Mouse (Mus musculus): ENCODE data around the gene Dnajc3.

The Dnajc3 gene

DNA sequence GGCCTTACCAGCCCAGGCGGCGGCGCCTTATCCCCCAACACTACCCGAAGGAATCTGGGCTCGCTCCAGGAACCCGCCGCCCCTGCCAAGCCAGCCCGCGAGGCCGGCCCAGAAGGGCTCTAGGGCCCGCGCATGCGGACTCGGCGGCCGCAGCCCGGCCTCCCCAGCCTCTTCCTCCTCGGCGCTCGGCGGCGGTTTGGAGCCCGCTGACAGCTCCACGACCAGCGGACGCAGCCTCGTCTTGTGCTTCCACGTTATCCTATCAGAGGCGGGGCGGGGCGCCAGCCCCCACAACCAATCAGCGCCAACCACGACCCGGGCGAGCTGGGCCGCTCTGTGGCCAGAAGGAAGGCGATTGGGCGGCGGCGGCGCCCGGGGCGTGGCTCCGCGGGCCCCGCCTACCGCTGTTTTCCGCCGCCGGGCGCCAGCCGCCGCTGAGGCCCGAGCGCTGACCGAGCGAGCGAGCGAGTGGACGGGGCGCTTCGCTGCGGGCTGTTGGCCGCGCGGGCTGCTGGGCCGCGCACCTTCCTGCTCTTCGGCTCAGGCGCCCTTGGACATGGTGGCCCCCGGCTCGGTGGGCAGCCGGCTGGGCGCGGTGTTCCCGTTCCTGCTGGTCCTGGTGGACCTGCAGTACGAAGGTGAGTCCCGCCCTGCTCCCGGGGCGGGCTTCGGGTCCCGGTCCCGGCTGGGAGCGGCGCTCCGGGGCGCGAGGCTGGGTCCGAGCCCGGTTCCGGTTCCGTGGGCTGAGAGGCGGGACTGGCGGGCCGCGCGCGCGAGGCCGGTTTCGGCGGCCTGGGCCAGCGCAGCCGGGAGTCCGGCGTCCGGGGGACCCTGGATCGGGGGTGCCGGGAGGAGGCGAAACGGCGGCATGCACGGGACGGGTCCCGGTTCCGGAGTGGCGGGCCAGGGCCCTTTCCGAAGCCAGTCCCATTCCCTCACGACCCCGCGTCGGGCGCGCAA, at the start of gene Dnajc3:
Gene Dnajc3 (plus strand): TSS at position 444 of the 960 bp plus-strand sequence.
- DNase-seq (ENCODE audit: low spot score), result peak; percentile 99

DNA sequence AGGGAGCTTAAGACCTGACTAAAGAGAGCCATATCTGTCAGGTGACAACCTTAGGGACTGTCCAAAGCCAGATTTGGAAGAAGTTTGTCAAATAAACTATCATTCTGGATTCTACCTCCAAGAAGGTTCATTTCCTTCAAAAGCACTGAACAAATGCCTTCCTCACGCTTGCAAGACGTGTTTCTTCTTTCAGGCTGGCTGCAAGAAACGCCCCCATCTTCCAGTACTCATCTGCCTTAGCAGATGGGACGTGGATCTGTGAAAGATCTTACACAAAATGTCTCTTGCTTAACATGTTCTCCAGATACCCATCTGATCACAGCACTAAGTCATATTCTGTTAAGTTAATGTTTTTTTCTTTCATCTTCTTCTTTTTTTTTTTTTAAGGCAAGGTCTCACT, 47.7 kb upstream of the Dnajc3 start:
- no peak for DNase-seq (ENCODE audit: low spot score)

DNA sequence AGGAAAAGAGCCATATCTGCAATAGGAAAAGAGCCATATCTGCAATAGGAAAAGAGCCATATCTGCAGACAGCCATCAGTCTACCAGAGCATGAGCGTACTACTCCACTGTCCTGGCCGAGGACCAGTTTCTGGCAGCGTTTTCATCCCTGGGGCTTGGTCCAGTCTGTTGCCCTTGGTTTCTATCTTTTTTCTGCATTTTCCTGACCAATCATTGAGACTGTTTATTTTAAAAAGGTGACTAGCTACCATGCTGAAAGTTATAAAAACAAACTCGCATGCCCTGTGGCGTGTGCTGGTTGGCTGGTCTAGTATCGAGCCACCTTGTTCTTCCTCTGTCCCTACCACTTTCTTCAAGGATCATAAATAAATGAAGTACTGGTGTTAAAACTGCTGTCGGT, 42.5 kb upstream of the Dnajc3 start:
- DNase-seq (ENCODE audit: low spot score), result no peak

DNA sequence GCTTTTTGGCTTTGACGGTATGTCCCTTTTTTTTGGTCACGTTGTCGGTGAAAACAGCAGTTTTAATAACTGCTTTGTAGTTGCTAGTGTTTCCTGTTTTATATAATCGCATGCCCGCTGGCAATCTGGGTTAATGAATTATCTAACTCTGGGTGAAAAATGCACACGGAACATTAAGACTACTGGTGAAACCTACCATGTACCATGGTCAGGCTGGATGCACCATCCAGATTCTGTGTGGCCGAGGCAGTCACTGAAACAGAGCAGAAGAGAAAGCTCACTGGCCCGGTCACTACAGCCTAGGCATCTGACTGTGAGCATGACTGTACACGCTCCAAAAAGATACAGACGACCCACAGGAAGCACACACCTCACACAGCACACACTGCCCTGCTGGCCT, 42.1 kb upstream of the Dnajc3 start:
- no peak for DNase-seq (ENCODE audit: low spot score)

DNA sequence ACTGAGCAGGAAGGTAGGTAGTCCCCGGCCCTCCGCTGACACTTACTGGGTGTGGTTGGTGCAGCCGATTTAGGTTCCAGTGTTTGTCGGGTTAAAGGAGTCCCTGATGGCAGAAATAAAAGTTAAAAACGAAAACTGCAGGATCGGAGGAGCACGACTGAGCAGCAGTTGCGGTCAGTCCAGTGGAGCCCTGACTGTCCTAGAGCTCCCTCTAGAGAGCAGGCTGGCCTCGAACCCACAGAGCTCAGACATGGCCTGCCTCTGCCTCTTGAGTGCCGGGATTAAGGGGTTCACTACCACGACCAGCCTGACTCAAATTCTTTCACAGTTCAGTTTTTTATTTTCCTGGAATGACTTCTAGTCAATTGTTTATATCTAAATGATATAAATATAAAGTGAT, 37.8 kb upstream of the Dnajc3 start:
- no peak for DNase-seq (ENCODE audit: low spot score)

DNA sequence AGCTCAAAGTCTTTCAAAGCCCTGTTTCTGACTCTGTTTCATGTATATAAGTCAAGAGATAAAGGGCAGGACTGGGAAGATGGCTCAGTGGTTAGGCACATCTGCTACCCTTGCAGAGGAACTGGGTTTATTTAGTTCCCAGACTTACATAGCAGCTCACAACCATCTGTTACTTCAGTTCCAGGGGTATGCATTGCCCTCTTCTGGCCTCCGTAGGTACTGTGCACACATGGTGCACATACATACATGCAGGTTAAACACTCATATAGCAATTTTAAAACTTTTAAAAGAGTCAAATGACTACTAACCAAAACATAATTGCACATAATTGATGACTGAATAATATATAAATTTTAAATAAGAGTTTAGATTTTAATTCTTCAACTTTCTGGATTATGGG, 36.9 kb upstream of the Dnajc3 start:
- no peak for DNase-seq (ENCODE audit: low spot score)

DNA sequence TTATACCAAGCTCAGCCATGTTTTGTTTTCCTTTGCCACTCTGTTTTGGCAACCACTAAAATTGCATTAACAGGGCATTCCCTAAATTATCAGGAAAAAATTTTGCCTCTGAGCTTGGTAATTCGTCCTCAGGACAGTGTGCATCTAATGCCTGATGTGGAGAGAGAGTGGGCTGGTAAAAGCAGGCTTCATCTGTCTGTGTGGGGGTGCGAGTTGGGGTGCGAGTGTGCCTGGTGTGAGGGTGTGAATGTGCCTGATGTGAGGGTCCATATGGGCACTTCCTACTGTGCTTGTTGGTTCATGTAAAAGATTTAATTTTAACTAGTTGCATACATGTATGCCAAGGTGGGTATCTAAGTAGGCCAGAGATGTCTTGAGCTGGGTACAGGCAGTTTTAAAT, 34.4 kb upstream of the Dnajc3 start:
- DNase-seq (ENCODE audit: low spot score), result no peak

DNA sequence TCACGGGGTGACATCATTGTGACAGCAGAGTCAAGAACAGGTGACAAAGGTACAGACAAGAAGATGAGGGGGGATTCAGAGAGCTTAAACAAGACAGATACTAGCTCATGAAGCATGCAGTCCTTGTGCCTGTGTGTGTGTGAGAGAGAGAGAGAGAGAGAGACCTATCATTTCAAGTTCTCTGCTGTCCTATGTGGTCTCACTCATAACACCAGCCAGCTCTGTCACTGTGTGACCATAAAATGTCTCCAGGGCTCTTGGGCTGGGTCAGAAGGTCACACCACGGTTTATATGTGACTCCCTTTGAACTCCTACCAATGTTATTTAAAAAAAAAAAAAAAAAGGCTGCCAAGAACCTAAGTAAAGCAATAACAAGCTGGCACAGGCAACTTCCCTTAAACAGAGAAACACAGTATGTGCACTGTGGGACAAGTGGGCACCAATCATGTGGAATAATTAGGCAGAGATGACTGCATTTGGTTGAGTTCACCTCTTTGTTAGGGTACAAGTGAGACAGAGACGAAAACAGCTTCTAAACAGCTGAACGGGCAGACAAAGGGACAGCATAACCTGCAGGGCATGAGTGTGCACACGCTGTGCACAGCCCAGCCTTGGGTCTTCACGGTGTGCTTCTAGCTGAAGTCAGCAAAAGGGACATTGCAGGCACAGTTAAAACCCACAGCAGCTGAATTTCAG, 33.8 kb upstream of the Dnajc3 start:
- no peak for DNase-seq (ENCODE audit: low spot score)

DNA sequence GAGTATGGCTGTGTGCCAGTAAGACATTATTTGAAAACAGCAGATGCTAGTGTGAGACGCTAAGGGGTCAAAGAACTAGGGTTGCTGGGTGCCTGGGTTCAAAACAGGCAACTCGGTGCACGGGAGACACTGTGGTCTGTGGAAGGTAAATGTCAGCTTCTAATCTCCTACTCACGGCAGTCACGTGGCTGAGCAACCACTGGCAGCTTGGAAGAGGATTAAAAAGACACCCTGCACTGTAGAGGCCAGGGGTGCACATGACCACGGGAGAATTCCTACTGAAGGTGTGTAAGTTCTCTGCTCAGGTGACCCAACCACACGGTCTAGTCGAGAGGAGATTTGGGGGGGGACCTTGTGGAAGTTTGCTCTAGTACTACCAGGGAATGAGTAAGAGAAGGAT, 30.2 kb upstream of the Dnajc3 start:
- DNase-seq (ENCODE audit: low spot score), result no peak

DNA sequence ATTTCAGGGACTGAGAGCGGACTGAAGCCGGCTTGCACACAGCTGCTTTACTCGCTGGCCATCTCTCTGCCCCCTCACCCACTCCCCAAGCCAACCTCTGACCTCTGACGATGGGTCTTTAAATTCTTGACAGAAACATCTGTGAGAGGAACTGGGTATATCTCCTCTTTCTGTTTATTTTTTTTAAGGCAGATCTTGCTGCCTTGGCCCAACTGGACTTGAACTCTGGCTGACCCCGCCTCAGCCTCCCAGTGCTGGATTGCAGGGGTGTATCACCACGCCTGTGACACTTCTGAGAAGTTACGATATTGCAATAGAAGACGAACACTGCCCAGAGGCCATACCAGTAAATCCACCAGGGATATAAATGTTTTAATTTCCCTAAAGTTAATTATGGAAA, 27.9 kb upstream of the Dnajc3 start:
- DNase-seq (ENCODE audit: low spot score), result peak; percentile 32

DNA sequence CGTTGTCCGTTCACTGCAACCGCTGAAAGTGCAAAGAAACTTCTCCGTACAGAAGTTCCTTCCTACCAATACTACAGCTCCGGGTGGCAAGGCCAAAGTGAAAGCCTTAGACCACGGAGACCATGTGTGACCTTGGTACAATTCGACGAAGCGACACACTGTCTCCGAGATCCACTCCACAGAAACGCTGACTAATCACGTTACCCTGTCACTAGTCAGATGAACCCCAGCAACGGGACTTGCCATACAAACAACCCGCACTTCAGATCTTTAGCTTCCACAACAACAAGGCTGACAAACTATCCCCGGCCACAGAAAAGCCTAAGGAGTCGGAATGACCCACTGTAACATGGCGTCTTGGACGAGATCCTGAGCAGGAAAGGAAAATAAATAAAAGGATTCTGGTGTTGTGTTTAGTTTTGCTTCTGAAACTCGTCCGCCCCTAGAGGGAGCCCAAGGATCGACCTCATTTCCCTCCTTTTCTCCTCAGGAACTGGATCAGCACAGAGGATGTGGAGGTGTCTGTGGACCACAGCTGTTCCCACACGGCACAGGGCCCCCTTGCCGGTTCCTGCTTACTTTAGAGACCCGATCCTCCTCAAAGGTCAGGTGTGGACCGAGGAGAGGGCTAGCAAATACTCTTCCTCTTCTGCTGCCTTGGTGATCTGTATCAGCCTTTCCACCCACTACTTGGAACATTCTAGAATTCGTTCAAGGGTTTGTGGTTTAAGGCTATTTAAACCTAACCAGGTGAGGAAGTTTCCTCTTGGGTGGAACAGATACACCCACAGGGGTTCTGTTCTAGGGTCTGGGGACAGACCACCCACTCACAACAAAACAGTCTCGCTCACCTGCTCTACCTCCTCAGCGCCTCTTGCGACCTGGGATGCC, 27.2 kb upstream of the Dnajc3 start:
- DNase-seq (ENCODE audit: low spot score), result peak; percentile 59

DNA sequence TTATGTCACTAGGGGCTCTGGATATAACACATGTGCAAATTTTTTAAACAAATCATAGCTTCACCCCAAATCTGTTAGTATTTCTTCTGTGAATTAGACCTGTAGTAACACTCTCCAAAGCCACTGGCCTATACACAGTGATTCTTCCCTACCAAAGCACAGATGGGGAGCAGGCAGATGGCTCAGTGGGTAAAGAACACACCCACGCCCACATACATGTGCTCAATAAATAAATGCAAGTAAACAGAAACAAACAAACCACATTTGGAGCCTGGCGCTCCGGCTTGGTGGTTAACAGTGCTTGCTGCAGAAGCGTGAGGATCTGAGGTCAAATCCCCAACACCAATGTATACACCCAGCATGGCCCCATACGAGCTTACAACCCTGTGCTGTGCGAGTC, 26.3 kb upstream of the Dnajc3 start:
- no peak for DNase-seq (ENCODE audit: low spot score)

DNA sequence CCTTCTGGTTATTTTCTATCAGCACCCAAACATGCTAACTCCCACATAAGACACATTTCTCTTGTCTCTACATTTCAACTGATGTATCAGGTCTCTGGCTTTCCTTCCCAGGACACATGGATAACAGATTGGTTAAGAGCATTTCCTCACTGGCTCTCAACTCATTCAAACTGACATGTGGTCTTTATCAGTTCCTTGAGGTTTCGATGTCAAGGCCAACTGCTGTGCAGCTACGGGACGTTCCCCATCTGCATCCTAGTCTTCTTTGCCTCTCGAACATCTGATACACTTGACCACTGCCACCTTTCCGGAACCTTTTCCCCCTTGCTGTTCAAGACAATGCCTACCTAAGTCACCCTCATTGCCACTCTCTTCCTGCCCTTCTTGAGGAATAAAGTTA, 24.1 kb upstream of the Dnajc3 start:
- no peak for DNase-seq (ENCODE audit: low spot score)

DNA sequence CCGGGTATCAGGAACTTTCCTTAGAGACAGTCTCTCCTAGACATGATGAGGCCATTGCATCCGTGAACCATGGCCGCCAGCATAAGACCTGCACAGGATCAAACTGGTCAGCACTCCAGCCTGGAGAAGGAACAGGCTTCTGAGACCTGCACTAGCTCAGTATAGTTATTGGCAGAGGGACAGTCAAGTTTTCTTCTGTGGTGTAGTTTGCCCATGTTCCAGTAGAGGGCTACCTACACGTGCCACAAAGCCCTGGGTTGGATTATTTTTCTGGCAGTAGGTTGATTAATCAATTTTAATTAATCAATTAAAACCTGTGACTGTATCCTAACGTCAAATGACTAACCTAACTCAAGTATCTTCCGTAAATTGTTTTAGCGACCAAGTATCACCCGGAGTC, 18.8 kb upstream of the Dnajc3 start:
- no peak for DNase-seq (ENCODE audit: low spot score)

DNA sequence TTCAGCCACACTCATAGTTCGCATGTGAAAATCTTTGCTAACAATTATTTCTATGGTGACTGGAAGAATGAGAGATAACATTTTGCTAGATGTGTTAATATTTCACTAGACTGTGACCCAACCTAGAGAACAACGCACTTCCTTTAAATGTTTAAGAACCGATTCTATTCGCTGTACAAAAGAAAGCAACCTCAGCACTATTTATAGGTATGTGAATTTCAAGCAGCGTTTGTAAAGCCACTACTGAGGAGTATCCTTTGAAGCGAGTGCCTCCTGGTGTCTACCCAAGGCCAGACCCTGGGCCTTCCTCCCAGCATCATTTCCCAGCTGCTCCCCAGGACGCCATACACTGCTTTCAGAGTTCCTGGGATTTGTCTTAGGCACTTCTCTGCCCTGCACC, 17.1 kb upstream of the Dnajc3 start:
- no peak for DNase-seq (ENCODE audit: low spot score)

DNA sequence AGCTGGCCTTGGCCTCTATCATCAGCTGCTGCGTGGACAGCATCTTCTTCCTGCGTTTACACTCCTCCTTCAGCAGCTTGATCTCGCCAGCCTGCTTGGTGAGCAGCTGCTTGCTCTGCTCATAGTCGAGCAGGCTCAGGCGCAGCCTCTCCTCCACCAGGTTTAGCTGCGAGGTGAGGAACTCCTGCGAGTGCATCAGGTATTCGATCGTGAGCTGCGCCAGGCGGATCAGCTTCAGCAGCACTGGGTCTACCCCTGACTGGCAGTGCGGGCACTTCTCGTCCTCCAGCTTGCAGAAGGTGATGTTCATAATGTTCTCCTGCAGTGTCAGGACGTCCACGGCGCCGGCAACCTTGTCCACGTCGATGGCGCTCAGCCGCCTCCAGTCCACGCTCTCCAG, 15.5 kb upstream of the Dnajc3 start:
- DNase-seq (ENCODE audit: low spot score), result no peak

DNA sequence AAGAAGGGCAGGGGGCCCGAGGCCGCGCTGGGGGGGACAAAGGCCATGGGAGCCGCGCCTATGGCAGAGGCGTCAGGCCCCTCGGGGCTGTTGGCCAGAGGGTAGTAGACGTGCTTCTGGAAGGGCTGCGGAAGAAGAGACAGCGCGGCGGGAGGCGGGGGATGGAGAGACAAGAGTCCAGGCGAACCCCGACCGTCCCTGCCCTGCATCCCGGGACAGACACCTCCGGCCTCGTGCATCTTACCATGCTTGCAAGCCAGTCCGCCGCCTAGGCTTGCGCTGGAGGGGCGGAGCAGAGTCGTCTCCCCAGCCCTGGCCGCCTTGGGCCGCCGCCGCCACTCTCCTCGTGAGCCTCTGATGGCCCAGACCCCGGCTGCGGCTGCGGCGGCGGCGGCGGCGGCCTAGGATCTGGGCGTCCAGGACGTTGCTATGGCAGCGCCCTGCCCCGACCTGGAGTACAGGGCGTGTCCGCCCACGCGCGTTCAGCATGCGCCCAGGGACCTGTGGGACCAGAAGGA, 15.1 kb upstream of the Dnajc3 start:
- DNase-seq (ENCODE audit: low spot score), result peak; percentile 41

DNA sequence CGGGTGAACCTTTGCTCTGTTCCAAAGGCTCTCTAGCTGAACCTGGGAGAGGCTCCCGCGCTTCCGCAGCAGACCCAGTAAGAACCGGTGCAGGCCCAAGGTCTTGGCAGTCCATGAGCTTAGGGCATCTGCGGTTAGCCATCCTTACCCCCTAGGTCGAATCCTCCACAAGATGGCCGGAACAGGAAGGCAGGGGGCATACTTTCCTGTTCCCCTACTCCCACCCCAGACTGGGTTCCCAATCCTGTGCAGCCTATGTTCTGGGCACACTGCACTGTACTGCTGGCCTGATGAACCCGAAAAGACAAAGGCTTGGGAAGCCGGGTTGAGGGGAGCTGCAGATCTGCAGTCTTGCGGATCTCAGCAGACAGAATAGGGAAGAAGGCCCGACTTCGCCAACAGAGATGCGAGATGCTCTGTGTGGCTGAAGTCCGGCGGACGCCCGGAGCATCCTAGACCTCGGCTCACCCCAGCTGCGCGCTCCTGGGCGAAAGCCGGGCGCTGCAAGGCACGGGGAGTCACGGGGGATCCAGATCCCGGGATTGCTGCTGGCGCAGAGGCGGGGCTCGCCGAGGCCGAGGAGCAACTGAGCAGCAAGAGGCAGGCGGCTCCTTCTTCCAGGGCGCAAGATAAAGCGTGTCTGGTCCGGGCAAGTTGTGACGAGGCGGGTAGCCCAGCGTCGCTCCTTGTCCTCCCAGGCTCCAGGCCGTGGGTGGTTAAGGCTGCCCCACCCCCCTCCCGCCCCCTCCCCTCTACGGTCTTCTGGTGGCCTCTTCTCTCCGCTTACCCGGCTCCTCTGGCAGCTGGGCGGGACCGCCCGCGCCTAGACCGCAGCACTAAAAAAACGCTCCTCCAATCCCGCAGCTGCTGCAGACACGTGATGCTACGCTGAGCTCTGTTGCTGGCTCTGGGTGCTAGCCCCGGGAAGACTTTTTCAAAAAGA, 12.8 kb upstream of the Dnajc3 start, which contains the start of gene Dzip1:
Gene Dzip1 (minus strand): TSS at position 788 of the 943 bp plus-strand sequence.
- peak; percentile 85 for DNase-seq (ENCODE audit: low spot score)

DNA sequence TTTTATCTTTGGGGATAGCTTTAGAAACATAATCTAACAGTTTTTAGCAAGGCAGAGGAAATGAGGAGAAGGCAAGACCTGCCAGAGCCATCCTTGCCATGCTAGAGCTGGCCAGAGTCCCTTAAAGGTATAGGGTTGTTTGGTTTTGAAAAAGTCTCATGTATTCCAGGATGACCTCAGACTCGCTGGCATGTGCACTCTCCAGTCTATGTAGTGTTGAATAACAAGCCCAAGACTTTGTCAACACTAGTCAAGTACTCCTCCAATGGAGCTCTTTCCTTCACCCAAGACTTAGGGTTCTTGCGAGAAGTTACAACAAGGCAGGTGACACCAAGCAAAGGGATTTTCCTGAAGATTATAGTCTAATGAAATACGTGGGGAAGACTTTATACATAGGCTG, 9.2 kb upstream of the Dnajc3 start:
- DNase-seq (ENCODE audit: low spot score), result no peak

DNA sequence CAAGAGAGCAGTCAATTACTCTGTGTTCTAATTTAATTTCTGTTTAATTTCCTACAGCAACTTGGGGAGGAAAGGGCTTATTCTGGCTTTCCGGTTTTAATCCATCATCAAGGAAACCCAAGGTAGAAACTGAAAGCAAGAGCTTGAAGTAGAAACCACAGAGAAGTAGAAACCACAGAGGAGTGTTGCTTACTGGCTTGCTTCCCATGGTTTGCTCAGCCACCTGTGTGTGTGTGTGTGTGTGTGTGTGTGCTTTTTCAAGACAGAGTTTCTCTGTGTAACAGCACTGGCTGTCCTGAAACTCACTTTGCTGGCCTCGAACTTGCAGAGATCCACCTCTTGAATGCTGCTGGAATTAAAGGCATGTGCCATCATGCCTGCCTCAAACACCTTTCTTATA, 8.0 kb upstream of the Dnajc3 start:
- DNase-seq (ENCODE audit: low spot score), result no peak

DNA sequence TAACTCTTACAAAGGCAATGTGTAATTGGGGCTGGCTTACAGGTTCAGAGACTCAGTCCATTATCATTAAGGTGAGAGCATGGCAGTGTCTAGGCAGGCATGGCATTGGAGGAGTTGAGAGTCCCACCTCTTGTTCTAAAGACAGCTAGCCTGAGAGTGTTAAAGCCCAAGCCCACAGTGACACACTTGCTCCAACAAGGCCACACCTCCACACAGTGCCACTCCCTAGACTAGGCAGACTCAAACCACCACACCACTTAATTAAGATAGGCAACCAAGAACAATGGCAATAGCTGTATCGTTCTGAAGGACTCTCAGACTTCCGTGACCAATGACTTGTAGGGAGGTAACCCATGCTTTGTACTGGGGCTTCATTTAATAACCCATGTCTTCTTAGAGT, 7.0 kb upstream of the Dnajc3 start:
- DNase-seq (ENCODE audit: low spot score), result no peak

All from yolk sac, embryonic 10.5 days (tissue).